Mouse (Mus musculus) E14TG2a.4 (cell line): ENCODE data around the gene Rap1gap2.

ENCODE experiments used
- CTCF ChIP-seq: conservative IDR thresholded peaks from 2 replicates; pipeline ENCODE4 v1.5.1; 2014; ENCODE audit warnings: low read length
- POU5F1 ChIP-seq: IDR thresholded peaks from 2 replicates; pipeline ENCODE4 v1.6.1; 2014; ENCODE audit warnings: low read length, borderline replicate concordance

- TF ChIP-seq CTCF, result no peak
- no peak for TF ChIP-seq POU5F1
Observed at GRCm38 (mm10) chr11:74572459-74573061, 38.2 kb downstream of the Rap1gap2 start.
